Mouse (Mus musculus) testis, adult 2 months (tissue): ENCODE measurements around the gene Lrrc66.

Experiments used
- CTCF ChIP-seq: fragments of 200-500 bp; IDR thresholded peaks from 2 replicates; pipeline ENCODE4 v1.5.1; 2012; ENCODE audit warnings: low read depth, mild to moderate bottlenecking, inconsistent platforms, low read length, moderate library complexity; ENCODE audit not compliant: control insufficient read depth, insufficient read depth, insufficient replicate concordance
- POLR2A ChIP-seq: fragments of 200-500 bp; IDR thresholded peaks from 2 replicates; pipeline ENCODE4 v1.6.1; 2012; ENCODE audit warnings: low read depth, mild to moderate bottlenecking, inconsistent platforms, low read length, moderate library complexity; ENCODE audit not compliant: control insufficient read depth

DNA sequence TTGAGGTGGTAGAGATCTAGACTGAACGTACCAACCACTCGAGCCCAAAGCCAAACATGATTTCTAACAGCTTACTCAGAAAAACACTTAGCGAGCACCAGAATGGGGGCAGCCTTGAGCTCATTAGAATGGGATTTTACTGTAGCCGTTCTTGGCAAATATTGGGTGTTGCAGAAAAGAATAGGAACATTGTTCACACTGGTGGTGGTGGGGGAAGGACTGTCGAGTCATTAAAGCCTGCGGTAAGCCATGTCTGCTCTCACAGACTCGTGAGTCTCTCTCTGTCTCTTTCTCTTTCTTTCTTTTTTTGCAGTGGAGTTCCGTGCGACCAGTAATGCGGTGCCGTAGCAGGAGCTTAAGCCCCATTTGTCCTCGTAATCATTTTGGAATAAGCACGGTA, 44.3 kb upstream of the Lrrc66 start:
- TF ChIP-seq POLR2A: no peak
- no peak for TF ChIP-seq CTCF
